Mouse (Mus musculus) myocyte (in vitro differentiated cells): Measurements from ENCODE around the gene Luc7l3. TPM values are rescaled to one million over a fixed set of nuclear protein-coding genes. Genes with fewer than 3 reads are reported as not detected.

Source experiments
- H3K27me3 ChIP-seq: one replicate; pipeline ENCODE4 v1.6.1; 2011; ENCODE audit not compliant: control insufficient read depth, insufficient read depth, insufficient read length
- H3K36me3 ChIP-seq: one replicate; pipeline ENCODE4 v1.6.1; 2011; ENCODE audit not compliant: control insufficient read depth, insufficient read depth
- H3K4me2 ChIP-seq: one replicate; pipeline ENCODE4 v1.6.1; 2011; ENCODE audit warnings: low read depth, control low read depth
- H3K4me3 ChIP-seq: one replicate; pipeline ENCODE4 v1.5.1; 2011; ENCODE audit warnings: mild to moderate bottlenecking, control low read depth, moderate library complexity
- H3K79me2 ChIP-seq: one replicate; pipeline ENCODE4 v1.6.1; 2011; ENCODE audit not compliant: control insufficient read depth, insufficient read depth
- H3ac ChIP-seq: one replicate; pipeline ENCODE4 v1.6.1; 2011; ENCODE audit not compliant: control insufficient read depth, insufficient read length
- CEBPB ChIP-seq: IDR thresholded peaks from 2 replicates; pipeline ENCODE4 v1.6.1; 2011; ENCODE audit warnings: mild to moderate bottlenecking, moderate library complexity; ENCODE audit not compliant: poor library complexity, insufficient read depth, severe bottlenecking
- E2F4 ChIP-seq: IDR thresholded peaks from one replicate; pipeline ENCODE4 v1.6.1; 2011; ENCODE audit warnings: mild to moderate bottlenecking, control low read depth, moderate library complexity; ENCODE audit not compliant: insufficient read depth
- MAX ChIP-seq: IDR thresholded peaks from one replicate; pipeline ENCODE4 v1.6.1; 2011; ENCODE audit warnings: low read depth, mild to moderate bottlenecking, control low read depth
- MYOD1 ChIP-seq, 3 experiments: IDR thresholded peaks; one replicate each; pipeline ENCODE4 v1.6.1; 2011; ENCODE audit warnings: control low read depth in 2 of 3, low read depth in 2 of 3, mild to moderate bottlenecking in 2 of 3, moderate library complexity in 1 of 3; ENCODE audit not compliant: insufficient read length in 2 of 3, control insufficient read depth in 1 of 3
- MYOG ChIP-seq, 3 experiments: IDR thresholded peaks; one replicate each; pipeline ENCODE4 v1.6.1; 2011; ENCODE audit warnings: control low read depth in 2 of 3, low read depth in 2 of 3, mild to moderate bottlenecking in 2 of 3; ENCODE audit not compliant: insufficient read length in 2 of 3, control insufficient read depth in 1 of 3, insufficient read depth in 1 of 3
- POLR2A ChIP-seq: IDR thresholded peaks from one replicate; pipeline ENCODE4 v1.6.1; 2011; ENCODE audit warnings: low read depth, mild to moderate bottlenecking, control low read depth, moderate library complexity; ENCODE audit not compliant: insufficient read length
- POLR2AphosphoS2 ChIP-seq: IDR thresholded peaks from one replicate; pipeline ENCODE4 v1.6.1; 2011; ENCODE audit warnings: low read depth, control low read depth; ENCODE audit not compliant: insufficient read length
- REST ChIP-seq: IDR thresholded peaks from one replicate; pipeline ENCODE4 v1.6.1; 2011; ENCODE audit warnings: mild to moderate bottlenecking, control low read depth, moderate library complexity; ENCODE audit not compliant: insufficient read depth, insufficient read length
- SRF ChIP-seq: IDR thresholded peaks from one replicate; pipeline ENCODE4 v1.6.1; 2011; ENCODE audit warnings: low read depth; ENCODE audit not compliant: control insufficient read depth, insufficient read length
- TCF12 ChIP-seq: IDR thresholded peaks from one replicate; pipeline ENCODE4 v1.6.1; 2011; ENCODE audit warnings: mild to moderate bottlenecking, control low read depth; ENCODE audit not compliant: poor library complexity, insufficient read depth, severe bottlenecking
- TCF3 ChIP-seq: IDR thresholded peaks from one replicate; pipeline ENCODE4 v1.6.1; 2011; ENCODE audit warnings: low read depth, control low read depth; ENCODE audit not compliant: insufficient read length
- USF1 ChIP-seq: IDR thresholded peaks from one replicate; pipeline ENCODE4 v1.6.1; 2011; ENCODE audit warnings: low read depth, mild to moderate bottlenecking, control low read depth, moderate library complexity
- polyA plus RNA-seq: library from polyadenylated mRNA; unstranded; fragments of >200 nt; fragmentation: generic; extraction: Trizol; gene quantifications from one replicate; pipeline ENCODE4 v1.2.1, GENCODE M21; 2012; ENCODE audit warnings: missing spikeins

Gene Luc7l3
- polyA plus RNA-seq, 1 experiment = 15.4 TPM

GRCm38 (mm10) chr11:94243422-94244180, 78.2 kb downstream of the Luc7l3 start:
- no peak overlapping the region for H3ac ChIP-seq
- TF ChIP-seq REST (no peak), CEBPB (no peak), USF1 (no peak), TCF3 (no peak), MAX (no peak), MYOG (IDR thresholded peaks at IDR 0.05; ENCODE audit: control insufficient read depth in 1 of 3, insufficient read depth in 1 of 3, insufficient read length in 2 of 3, low read depth in 2 of 3) (no peak), POLR2A (no peak), SRF (no peak), E2F4 (no peak), TCF12 (no peak), POLR2AphosphoS2 (no peak), MYOD1 (IDR thresholded peaks at IDR 0.05; ENCODE audit: control insufficient read depth in 1 of 3, insufficient read length in 2 of 3, low read depth in 2 of 3) (no peak)
- no peak overlapping the region for H3K4me3 ChIP-seq
- H3K27me3 ChIP-seq = no peaks in the 10 kb centered on the region
- H3K36me3 ChIP-seq = no peaks in the 10 kb centered on the region
- H3K79me2 ChIP-seq = no peaks in the 10 kb centered on the region
- no peak overlapping the region for H3K4me2 ChIP-seq

- Histone ChIP-seq H3ac (no peak overlapping the region), H3K27me3 (no peaks in the 10 kb centered on the region), H3K36me3 (no peaks in the 10 kb centered on the region), H3K4me3 (no peak overlapping the region), H3K4me2 (no peak overlapping the region), H3K79me2 (no peaks in the 10 kb centered on the region)
- TF ChIP-seq POLR2A (no peak), MYOD1 (IDR thresholded peaks at IDR 0.05; ENCODE audit: control insufficient read depth in 1 of 3, insufficient read length in 2 of 3, low read depth in 2 of 3) (no peak), TCF12 (no peak), POLR2AphosphoS2 (no peak), USF1 (no peak), SRF (no peak), REST (no peak), MYOG (IDR thresholded peaks at IDR 0.05; ENCODE audit: control insufficient read depth in 1 of 3, insufficient read depth in 1 of 3, insufficient read length in 2 of 3, low read depth in 2 of 3) (no peak), CEBPB (no peak), MAX (no peak), E2F4 (no peak)
These were observed 78.9 kb downstream of the Luc7l3 start for GRCm38 (mm10) chr11:94242760-94243421.

GRCm38 (mm10) chr11:94239706-94240105, 82.1 kb downstream of the Luc7l3 start:
- Histone ChIP-seq H3K27me3 (no peaks in the 10 kb centered on the region), H3K4me3 (no peak overlapping the region), H3ac (no peak overlapping the region), H3K4me2 (no peak overlapping the region), H3K36me3 (no peaks in the 10 kb centered on the region), H3K79me2 (no peaks in the 10 kb centered on the region)
- TF ChIP-seq MYOG (IDR thresholded peaks at IDR 0.05; ENCODE audit: control insufficient read depth in 1 of 3, insufficient read depth in 1 of 3, insufficient read length in 2 of 3, low read depth in 2 of 3) (peak in 1 of 3 experiments; percentile 80), POLR2AphosphoS2 (no peak), MYOD1 (IDR thresholded peaks at IDR 0.05; ENCODE audit: control insufficient read depth in 1 of 3, insufficient read length in 2 of 3, low read depth in 2 of 3) (peak in 1 of 3 experiments; percentile 58)

GRCm38 (mm10) chr11:94238786-94239185, 83.0 kb downstream of the Luc7l3 start:
- H3K4me3 ChIP-seq = no peak overlapping the region
- no peaks in the 10 kb centered on the region for H3K79me2 ChIP-seq
- H3K36me3 ChIP-seq = no peaks in the 10 kb centered on the region
- H3ac ChIP-seq = no peak overlapping the region
- H3K4me2 ChIP-seq = no peak overlapping the region
- TF ChIP-seq POLR2AphosphoS2 (no peak), MYOD1 (IDR thresholded peaks at IDR 0.05; ENCODE audit: control insufficient read depth in 1 of 3, insufficient read length in 2 of 3, low read depth in 2 of 3) (no peak), TCF3 (no peak), CEBPB (no peak), REST (no peak), POLR2A (no peak), E2F4 (no peak), USF1 (no peak), MYOG (IDR thresholded peaks at IDR 0.05; ENCODE audit: control insufficient read depth in 1 of 3, insufficient read depth in 1 of 3, insufficient read length in 2 of 3, low read depth in 2 of 3) (no peak), SRF (no peak), TCF12 (no peak), MAX (no peak)
- H3K27me3 ChIP-seq = no peaks in the 10 kb centered on the region

Other genes with a start within 250 kb of the Luc7l3 start
- gene Tob1, start 110.5 kb downstream of the Luc7l3 start, polyA plus RNA-seq = 32.8 TPM
- gene Wfikkn2, start 76.0 kb downstream of the Luc7l3 start, polyA plus RNA-seq = 0.80 TPM
- gene Gm21885, start 40.1 kb downstream of the Luc7l3 start, polyA plus RNA-seq = not detected
- 105 TPM for gene Ankrd40, start 6.0 kb upstream of the Luc7l3 start, polyA plus RNA-seq
- gene Abcc3, start 71.0 kb upstream of the Luc7l3 start, polyA plus RNA-seq = not detected
- gene Cacna1g, start 152.2 kb upstream of the Luc7l3 start, polyA plus RNA-seq = 0.05 TPM
- gene Spata20, start 164.2 kb upstream of the Luc7l3 start, polyA plus RNA-seq = not detected
- 0.05 TPM for gene Epn3, start 178.0 kb upstream of the Luc7l3 start, polyA plus RNA-seq
- 0.02 TPM for gene Mycbpap, start 199.8 kb upstream of the Luc7l3 start, polyA plus RNA-seq
- gene Rsad1, start 227.3 kb upstream of the Luc7l3 start, polyA plus RNA-seq = 3.7 TPM
- 0.10 TPM for gene Chad, start 243.1 kb upstream of the Luc7l3 start, polyA plus RNA-seq